Mouse (Mus musculus): ENCODE measurements around the gene Atp2a1. TPM values are rescaled to one million over a fixed set of nuclear protein-coding genes. Genes with fewer than 3 reads are reported as not detected.
"Not testable (repeated sequence)": the region's sequence is repeated elsewhere in the genome, so short reads cannot be mapped to it uniquely, and the experiment has no call there.

Gene Atp2a1
- 0.30 and 3.6 TPM in 2 replicates for polyA plus RNA-seq (2012; rRNA removed)

- 72% methylated on average over 5 of the region's 5 CpGs for WGBS
- no peak for DNase-seq (ENCODE audit: low read depth, low spot score)
Measured at GRCm38 (mm10) chr7:126463004-126463403, at the start of gene Atp2a1. Gene Atp2a1 (minus strand): TSS chr7:126463108.

DNA sequence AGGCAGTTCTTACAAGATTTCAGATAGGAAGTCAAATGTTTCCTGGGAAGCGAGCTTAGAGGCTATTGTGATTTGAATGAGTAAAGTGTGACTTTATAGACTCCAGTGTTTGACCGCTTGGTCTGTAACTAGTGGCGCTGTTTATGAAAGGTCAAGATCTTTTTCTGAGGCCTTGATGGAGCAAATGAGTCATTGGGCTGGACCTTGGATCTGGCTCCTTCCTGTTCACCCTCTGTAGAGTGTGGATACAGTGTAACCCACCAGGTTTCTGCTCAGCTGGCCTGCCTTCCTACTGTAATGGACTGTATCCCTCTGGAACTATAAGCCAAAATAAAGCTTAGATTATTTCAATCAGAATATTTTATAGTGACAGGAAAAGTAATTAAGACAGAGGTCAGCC lies 48.4 kb upstream of the Atp2a1 start:
- 58% methylated on average over 3 of the region's 3 CpGs for WGBS
- no peak for DNase-seq (ENCODE audit: low read depth, low spot score)

- no peak for DNase-seq (ENCODE audit: low read depth, low spot score)
- 71% methylated on average over 8 of the region's 8 CpGs for WGBS
Measured at GRCm38 (mm10) chr7:126507126-126507778, 44.3 kb upstream of the Atp2a1 start.

GRCm38 (mm10) chr7:126504913-126505312 lies 42.0 kb upstream of the Atp2a1 start:
- no peak for DNase-seq (ENCODE audit: low read depth, low spot score)
- WGBS, result 35% methylated on average over 2 of the region's 2 CpGs

DNA sequence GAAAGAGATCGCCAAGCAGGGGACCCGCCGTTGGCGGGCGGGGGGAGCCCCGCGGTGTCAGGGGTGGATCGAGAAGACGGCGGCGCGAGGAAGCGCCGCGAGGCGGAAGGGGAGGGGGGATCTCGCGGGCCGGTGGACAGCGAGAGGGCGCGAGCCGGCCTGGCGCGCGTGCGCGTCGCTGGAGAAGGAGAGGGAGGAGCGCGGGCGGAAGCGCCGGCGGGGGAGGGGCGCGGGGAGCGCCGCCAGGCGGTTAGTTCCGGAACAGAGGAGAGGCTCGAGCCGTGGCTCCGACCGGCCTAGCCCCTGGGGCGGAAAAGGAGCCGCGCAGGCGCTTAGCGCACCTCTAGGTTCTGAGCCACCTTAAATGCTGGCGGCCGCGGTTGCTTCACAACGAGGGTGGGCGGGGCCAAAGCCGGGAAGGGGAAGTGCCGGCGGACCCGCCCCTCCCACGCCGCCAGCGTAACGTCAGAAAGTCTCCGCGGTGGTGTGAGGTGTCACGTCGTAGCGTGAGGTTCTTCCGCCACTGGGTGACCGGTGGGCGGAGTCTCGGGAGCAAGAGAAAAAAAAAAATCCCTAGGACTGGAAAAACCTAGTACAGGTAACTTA lies 40.5 kb upstream of the Atp2a1 start, which contains the start of gene Atxn2l:
TSS of gene Atxn2l (minus strand) at position 165 of the 606 bp plus-strand sequence.
- DNase-seq (ENCODE audit: low read depth, low spot score), result peak; percentile 94
- WGBS, result under 1% methylated on average over 67 of the region's 72 CpGs

DNA sequence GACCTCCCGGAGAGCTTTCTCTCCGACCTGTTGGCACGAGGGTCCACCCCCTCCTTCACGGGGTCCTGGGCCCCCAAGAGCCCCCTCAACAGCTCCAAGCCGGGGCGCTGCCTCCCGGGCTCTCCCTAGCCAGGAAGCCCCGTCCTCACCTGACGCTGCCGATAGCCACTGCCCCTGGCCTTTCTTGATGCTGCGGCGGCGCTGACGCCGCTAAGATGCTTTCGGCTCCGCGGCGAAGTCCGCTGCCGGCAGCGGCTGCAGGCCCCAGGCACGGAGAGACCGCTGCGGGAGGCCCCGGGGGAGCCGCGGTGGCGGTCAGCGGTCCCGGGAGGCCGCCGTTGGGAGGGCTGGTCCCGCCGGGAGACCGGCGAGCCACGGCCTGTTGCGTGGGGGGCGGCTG lies 39.8 kb upstream of the Atp2a1 start:
- no peak for DNase-seq (ENCODE audit: low read depth, low spot score)
- under 1% methylated on average over 40 of the region's 40 CpGs for WGBS

DNA sequence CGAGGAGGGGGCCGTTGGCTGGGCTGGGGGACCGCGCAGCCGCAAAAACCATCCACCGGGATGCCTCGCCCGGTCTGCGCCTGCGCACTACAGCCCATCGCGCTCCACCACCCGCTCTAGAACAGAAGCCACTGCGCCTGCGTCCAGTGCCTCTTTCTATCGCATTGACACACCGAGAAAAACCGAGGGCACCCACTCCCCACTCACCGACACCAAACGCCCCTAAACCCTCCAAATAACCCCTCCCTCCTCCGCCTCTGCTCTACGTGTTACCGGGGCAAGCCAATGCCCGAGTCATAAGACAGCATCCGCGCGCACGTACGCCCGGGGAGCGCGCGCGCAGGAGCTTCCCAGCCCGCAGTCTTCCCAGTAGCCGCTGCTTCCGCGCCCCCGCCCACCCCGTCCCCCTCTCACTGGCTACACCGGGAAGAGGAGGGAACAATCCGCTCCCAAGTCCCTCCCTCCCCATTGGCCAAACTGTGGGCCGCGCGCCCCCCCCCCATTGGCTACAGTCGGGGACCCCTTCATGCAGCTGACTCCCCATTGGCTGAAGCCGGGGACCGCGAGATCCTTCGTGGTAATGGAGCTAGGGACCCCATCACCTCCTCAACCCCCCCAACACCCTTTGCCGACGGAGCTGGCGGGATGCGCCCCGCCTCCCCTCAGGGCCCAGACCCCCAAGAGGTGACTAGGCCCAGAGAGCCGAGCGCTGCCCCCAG lies 39.3 kb upstream of the Atp2a1 start:
- WGBS, result under 1% methylated on average over 56 of the region's 57 CpGs
- DNase-seq (ENCODE audit: low read depth, low spot score), result no peak

- WGBS, result 1% methylated on average over 9 of the region's 9 CpGs
- DNase-seq (ENCODE audit: low read depth, low spot score), result no peak
Measured at GRCm38 (mm10) chr7:126501684-126502022, 38.7 kb upstream of the Atp2a1 start.

GRCm38 (mm10) chr7:126499416-126499815 lies 36.5 kb upstream of the Atp2a1 start:
- DNase-seq (ENCODE audit: low read depth, low spot score), result no peak
- WGBS, result 88% methylated on average over 7 of the region's 7 CpGs

DNA sequence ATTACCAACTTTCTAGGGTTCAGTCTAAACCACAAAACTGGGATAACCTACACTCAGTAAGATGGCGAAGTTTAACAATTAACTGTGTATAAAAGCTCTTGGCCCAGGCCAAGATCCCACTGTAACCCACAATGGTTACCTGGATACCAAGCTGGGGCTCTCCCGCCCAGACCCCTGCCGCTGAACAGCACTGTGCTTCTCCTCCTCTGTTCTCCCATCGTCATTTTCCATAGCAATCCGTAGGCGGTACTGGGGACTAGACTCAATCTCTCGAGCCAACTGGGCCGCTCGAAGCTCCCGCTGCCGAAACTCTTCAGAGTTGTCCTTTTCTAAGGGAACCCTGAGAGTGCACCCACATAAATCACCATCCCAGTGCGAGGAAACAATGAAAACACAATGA lies 35.1 kb upstream of the Atp2a1 start:
- WGBS, result 91% methylated on average over 12 of the region's 12 CpGs
- DNase-seq (ENCODE audit: low read depth, low spot score), result no peak

DNA sequence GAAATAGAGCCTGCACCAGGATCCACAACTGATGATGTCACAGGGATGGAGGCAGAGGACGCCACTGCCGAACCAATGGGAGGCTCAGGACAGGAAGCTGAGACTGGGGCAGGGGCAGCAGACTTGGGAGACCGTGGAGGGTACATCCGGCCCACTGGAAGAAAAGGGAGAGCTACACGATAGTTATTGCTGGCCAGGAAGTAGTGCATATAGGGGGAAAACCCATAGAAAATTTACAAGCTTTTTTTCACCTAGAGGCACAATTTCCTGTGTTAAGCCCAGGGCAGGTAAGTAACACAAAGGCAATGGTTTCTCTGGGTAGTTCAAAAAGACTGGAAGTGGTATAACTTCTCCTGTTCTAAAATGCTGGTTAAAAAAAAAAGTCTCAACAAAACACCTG lies 33.6 kb upstream of the Atp2a1 start:
- DNase-seq (ENCODE audit: low read depth, low spot score), result no peak
- WGBS, result 79% methylated on average over 5 of the region's 5 CpGs

- no peak for DNase-seq (ENCODE audit: low read depth, low spot score)
- WGBS, result 62% methylated on average over 6 of the region's 6 CpGs
Measured at GRCm38 (mm10) chr7:126494120-126494519, 31.2 kb upstream of the Atp2a1 start.

DNA sequence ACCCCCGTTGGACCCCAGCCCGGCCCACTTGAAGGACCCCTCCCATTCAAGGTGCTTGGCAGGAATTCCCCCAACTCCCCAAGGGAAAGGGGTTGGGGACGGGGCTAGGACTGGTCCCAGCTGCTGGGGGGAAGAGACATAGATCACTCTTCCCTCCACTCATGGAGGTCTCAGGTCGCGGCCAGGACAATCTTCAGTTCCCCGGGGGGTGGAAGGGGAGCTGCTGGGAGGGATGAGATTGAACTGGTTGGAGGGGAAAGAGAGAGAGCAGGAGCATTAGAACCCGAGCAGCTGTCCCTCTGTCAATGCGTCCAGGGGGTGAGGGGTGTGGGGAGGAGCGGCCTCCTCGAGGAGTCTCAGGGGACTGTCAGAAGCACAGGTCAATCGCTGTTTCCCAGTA lies 29.1 kb upstream of the Atp2a1 start:
- DNase-seq (ENCODE audit: low read depth, low spot score), result no peak
- WGBS, result 65% methylated on average over 11 of the region's 11 CpGs

DNA sequence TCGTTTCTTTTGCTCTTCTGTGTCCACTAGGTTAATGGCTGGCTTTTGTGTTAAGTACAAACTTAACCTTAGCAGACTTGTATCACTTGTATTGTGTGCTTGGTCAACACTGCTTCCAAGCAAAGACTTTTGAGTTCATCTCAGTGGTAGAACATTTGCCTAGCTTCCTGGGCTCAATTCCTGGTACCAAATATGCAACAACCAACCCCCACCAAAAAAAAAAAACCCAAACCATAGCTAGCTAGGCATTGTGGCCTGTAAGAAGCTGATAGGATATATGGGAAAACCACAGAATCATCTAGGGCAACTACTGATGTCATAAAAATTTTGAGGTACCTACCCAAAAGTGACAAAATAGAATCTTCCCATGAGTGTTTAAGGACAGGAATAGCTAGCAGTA lies 28.1 kb upstream of the Atp2a1 start:
- 43% methylated on average over 1 of the region's 1 CpGs for WGBS
- DNase-seq (ENCODE audit: low read depth, low spot score), result no peak

DNA sequence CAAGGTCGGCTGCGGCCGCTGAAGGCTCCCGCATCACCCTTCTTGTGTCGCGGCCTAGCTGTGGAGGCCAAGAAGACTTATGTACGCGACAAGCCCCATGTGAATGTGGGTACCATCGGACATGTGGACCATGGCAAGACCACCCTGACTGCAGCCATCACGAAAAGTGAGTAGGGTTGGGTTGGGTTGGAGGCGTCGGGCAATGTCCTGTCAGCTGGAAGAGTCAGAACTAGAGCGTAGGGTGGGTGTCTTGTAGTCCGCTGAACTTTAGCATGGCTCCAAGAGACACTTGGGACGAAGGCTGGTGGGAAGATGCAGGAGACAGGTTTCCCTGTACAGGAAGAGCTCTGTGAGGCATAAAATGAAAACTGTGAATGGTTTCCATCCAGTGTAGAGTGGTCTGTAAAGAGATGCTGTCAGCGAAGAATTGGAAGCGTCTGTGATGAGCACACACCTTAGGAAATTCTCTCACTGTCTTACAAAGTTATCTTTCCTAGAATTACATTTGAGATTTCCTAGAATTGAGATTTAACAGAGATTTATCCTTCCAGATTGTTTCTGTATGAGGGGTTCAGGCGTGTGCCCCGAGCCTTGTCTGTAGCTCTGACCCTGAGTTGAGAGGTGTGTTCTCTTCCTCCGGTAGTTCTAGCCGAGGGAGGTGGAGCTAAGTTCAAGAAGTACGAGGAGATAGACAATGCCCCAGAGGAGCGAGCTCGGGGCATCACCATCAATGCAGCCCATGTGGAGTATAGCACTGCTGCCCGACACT lies 24.9 kb upstream of the Atp2a1 start:
- 7% methylated on average over 25 of the region's 25 CpGs for WGBS
- not testable (repeated sequence) for DNase-seq (ENCODE audit: low read depth, low spot score)

GRCm38 (mm10) chr7:126487052-126487483 lies 24.2 kb upstream of the Atp2a1 start, which contains the start of gene Tufm:
Gene Tufm (plus strand): TSS chr7:126487361.
- under 1% methylated on average over 32 of the region's 32 CpGs for WGBS
- peak; percentile 89 for DNase-seq (ENCODE audit: low read depth, low spot score)

- WGBS, result under 1% methylated on average over 23 of the region's 23 CpGs
Measured at GRCm38 (mm10) chr7:126482392-126482871, 19.5 kb upstream of the Atp2a1 start.

DNA sequence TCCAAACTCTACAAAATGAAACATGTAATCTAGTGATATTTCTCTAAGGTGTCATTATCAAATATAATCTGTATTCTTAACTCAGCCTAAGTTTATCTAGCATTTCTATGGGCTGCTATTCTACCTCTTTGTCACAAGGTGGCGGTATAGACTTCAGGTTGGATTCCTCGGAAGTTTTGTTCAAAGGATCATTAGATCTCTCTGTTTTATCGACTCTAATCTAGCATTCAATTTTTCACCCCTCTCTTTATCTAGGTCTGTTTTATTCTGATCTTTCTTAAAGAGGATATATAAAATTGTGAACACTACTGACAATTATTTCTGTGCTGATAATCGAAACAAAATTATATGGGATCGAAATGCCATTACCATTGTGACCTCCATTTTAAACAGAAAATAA lies 18.8 kb upstream of the Atp2a1 start:
- no peak for DNase-seq (ENCODE audit: low read depth, low spot score)
- WGBS, result 20% methylated on average over 5 of the region's 5 CpGs

More at GRCm38 (mm10) chr7:126482392-126482871, 19.5 kb upstream of the Atp2a1 start:
- DNase-seq (ENCODE audit: low read depth, low spot score), result peak; percentile 82

- DNase-seq (ENCODE audit: low read depth, low spot score), result peak; percentile 66
- under 1% methylated on average over 53 of the region's 53 CpGs for WGBS
Measured at GRCm38 (mm10) chr7:126474993-126475581, 12.2 kb upstream of the Atp2a1 start, which contains the start of gene Sh2b1. Gene Sh2b1 (minus strand): TSS chr7:126475424.

All from large intestine, adult 2 months (tissue).